Mouse (Mus musculus) C2C12 (cell line): Measurements from ENCODE around the gene B4galnt1. TPM values are rescaled to one million over a fixed set of nuclear protein-coding genes. Genes with fewer than 3 reads are reported as not detected.
"Not testable (repeated sequence)": the region's sequence is repeated elsewhere in the genome, so short reads cannot be mapped to it uniquely, and the experiment has no call there.

ENCODE experiments used
- H3K27me3 ChIP-seq: one replicate; pipeline ENCODE4 v1.6.1; 2011; ENCODE audit not compliant: control insufficient read depth, insufficient read depth, insufficient read length
- H3K36me3 ChIP-seq: one replicate; pipeline ENCODE4 v1.6.1; 2011; ENCODE audit not compliant: control insufficient read depth, insufficient read depth
- H3K4me3 ChIP-seq: one replicate; pipeline ENCODE4 v1.5.1; 2011; ENCODE audit warnings: mild to moderate bottlenecking, control low read depth; ENCODE audit not compliant: poor library complexity, insufficient read depth, severe bottlenecking
- H3K79me2 ChIP-seq: one replicate; pipeline ENCODE4 v1.6.1; 2011; ENCODE audit not compliant: control insufficient read depth, insufficient read depth
- H3K79me3 ChIP-seq: one replicate; pipeline ENCODE4 v1.6.1; 2011; ENCODE audit warnings: low read depth, control low read depth
- H3ac ChIP-seq: one replicate; pipeline ENCODE3; 2011; ENCODE audit warnings: low read depth; ENCODE audit not compliant: control insufficient read depth, insufficient read length
- CEBPB ChIP-seq: IDR thresholded peaks from one replicate; pipeline ENCODE4 v1.6.1; 2011; ENCODE audit warnings: low read depth, mild to moderate bottlenecking, control low read depth, moderate library complexity
- CTCF ChIP-seq: IDR thresholded peaks from one replicate; pipeline ENCODE4 v1.5.1; 2011; ENCODE audit not compliant: control insufficient read depth, insufficient read depth, insufficient read length
- FOSL1 ChIP-seq: IDR thresholded peaks from one replicate; pipeline ENCODE4 v1.8.0; 2011; ENCODE audit warnings: mild to moderate bottlenecking, low read length; ENCODE audit not compliant: poor library complexity, insufficient read depth, severe bottlenecking
- MAX ChIP-seq: IDR thresholded peaks from one replicate; pipeline ENCODE4 v1.6.1; 2011; ENCODE audit warnings: mild to moderate bottlenecking, control low read depth
- MYOD1 ChIP-seq: IDR thresholded peaks from one replicate; pipeline ENCODE4 v1.6.1; 2011; ENCODE audit warnings: low read depth; ENCODE audit not compliant: control insufficient read depth, insufficient read length
- MYOG ChIP-seq: IDR thresholded peaks from one replicate; pipeline ENCODE4 v1.6.1; 2011; ENCODE audit not compliant: control insufficient read depth, insufficient read length; ENCODE audit errors: extremely low read depth
- USF1 ChIP-seq: IDR thresholded peaks from one replicate; pipeline ENCODE4 v1.6.1; 2011; ENCODE audit warnings: low read depth, mild to moderate bottlenecking, control low read depth, moderate library complexity
- polyA plus RNA-seq: library from polyadenylated mRNA; unstranded; fragments of >200 nt; fragmentation: generic; extraction: Trizol; gene quantifications from one replicate; pipeline ENCODE4 v1.2.1, GENCODE M21; 2012; ENCODE audit warnings: missing spikeins

The B4galnt1 gene
- polyA plus RNA-seq, 1 experiment: 23.8 TPM

DNA sequence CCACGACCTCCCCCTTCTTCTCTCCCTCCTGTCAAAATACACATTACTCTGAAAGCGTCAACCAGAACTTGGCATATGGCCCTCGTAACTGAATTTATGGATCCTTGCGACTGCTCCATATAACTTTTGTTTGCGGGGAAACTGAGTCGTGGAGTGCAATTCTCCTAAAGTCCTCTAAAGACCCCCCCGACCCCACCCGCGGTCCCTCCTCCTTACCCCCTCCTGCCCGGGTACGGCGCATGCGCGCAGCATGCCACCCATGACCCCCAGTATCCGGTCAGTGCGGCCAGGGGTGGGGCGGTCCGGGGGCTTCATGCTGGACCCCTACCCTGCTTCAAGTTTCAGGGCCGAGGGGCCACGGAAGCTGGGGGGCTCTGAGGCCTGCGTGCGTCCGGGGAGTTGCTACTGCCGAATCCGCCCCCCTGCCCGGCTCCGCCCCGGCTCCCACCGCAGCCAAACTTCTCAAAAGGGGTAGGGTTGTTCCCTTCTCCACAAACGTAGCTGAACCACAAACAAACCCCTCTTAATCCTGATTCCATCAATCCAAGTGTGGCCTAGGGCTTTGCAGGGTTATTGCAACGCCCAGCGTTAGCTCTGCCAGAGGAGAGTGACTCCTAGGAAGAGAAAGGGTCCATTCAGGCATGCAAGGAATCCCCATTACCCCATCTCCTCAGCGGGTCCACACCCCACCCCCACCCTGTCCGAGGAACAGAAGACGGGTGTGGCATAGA is 24.8 kb downstream of the B4galnt1 start, which contains the start of gene Arhgef25:
Gene Arhgef25 (minus strand): TSS at position 433 of the 731 bp plus-strand sequence.
- Histone ChIP-seq H3K79me3 (no peaks in the 10 kb centered on the region), H3K36me3 (peaks cover 7% of the 10 kb centered on the region), H3K79me2 (peaks cover 7% of the 10 kb centered on the region), H3ac (peak within 1 kb of the TSS; percentile 90), H3K27me3 (no peaks in the 10 kb centered on the region), H3K4me3 (peak within 1 kb of the TSS; percentile 40)
- TF ChIP-seq USF1 (no peak), MYOD1 (no peak), MAX (no peak), CEBPB (no peak), CTCF (no peak), MYOG (no peak), FOSL1 (no peak)

DNA sequence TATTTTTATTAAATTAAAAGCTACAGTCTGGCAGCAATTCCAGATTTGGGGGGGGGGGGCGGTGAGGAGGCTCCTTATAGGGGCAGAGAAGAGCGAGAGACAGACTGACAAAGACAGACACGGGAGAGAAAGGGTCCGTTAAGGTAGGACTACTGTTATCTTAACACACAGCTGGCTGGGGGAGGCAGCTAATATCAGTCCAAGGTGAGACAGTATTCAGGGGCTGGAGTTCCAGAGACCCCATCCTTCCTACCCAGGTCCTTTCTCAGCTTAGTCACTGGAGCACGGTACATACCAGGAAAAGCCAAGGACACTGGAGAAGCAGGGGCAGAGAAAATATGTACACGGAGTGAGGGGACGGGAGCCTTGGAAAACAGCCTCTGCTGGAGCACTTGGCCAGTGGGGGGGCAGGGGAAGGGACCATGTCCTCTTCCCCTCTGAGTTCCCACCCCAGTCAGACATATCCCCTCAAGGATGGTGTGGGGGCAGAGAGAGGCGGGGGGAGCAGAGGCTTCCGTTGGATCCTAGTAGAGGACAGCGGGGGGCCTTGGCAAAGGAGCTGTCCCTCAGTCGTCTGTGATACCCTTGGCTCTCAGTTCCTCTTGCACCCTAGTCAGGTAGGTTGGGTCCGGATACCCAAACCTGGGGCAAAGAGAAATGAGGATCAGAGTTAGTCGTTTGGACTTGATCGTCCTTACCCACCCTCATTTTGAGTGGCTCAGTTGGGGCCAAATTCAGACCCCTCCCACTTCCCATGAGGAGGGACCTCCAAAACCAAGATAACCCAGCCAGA is 25.6 kb downstream of the B4galnt1 start:
- no peaks in the 10 kb centered on the region for H3K27me3 ChIP-seq
- no peak overlapping the region for H3ac ChIP-seq
- H3K79me2 ChIP-seq: peaks cover 13% of the 10 kb centered on the region
- TF ChIP-seq CEBPB: no peak
- TF ChIP-seq MAX: no peak
- no peak for TF ChIP-seq USF1
- TF ChIP-seq MYOD1: no peak
- no peak for TF ChIP-seq CTCF
- TF ChIP-seq MYOG: no peak
- TF ChIP-seq FOSL1: no peak
- no peak overlapping the region for H3K4me3 ChIP-seq
- no peaks in the 10 kb centered on the region for H3K79me3 ChIP-seq
- H3K36me3 ChIP-seq: peaks cover 7% of the 10 kb centered on the region

- Histone ChIP-seq H3K79me2 (peaks cover 19% of the 10 kb centered on the region), H3ac (no peak overlapping the region), H3K27me3 (no peaks in the 10 kb centered on the region), H3K36me3 (peaks cover 7% of the 10 kb centered on the region), H3K4me3 (no peak overlapping the region), H3K79me3 (peaks cover 4% of the 10 kb centered on the region)
- no peak for TF ChIP-seq MAX
- TF ChIP-seq MYOD1: peak; percentile 36
Observed at GRCm38 (mm10) chr10:127191191-127192056, 26.4 kb downstream of the B4galnt1 start.

GRCm38 (mm10) chr10:127192057-127192328 is 27.0 kb downstream of the B4galnt1 start:
- peaks cover 11% of the 10 kb centered on the region for H3K36me3 ChIP-seq
- not testable (repeated sequence) for H3ac ChIP-seq, H3K4me3 ChIP-seq, H3K79me3 ChIP-seq, H3K27me3 ChIP-seq
- H3K79me2 ChIP-seq: peaks cover 19% of the 10 kb centered on the region

DNA sequence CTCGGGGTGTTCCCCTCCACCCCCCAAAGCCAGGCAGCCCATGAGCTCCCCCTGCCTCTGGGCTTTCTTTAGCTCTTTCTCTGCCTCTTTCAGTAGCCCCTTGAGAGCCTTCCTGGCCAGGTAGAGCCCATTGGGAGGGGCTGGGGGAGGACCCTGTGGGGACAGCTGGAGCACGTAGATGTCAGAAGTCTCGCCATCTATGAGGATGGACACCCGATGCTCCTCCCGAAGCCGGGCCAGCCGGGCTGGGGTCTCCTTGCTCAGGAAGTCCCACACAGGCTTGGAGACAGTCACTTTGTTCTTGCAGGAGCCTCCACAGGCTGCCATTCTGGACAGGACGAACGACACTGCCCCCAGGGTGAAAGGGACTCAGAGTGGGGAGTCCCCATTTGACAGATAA is 28.0 kb downstream of the B4galnt1 start:
- no peaks in the 10 kb centered on the region for H3K27me3 ChIP-seq

More for the DNA sequence above, 28.0 kb downstream of the B4galnt1 start:
- Histone ChIP-seq H3K36me3 (peaks cover 19% of the 10 kb centered on the region), H3K4me3 (no peak overlapping the region), H3K79me2 (peaks cover 19% of the 10 kb centered on the region), H3ac (no peak overlapping the region), H3K79me3 (peaks cover 4% of the 10 kb centered on the region)
- TF ChIP-seq USF1 (no peak), FOSL1 (no peak), CTCF (no peak), MYOG (no peak), MYOD1 (no peak), CEBPB (no peak)
